Mouse (Mus musculus): ENCODE data around the gene Scap.
A peak's percentile ranks its signal among the peaks of the same experiment; 100 is the strongest.
"Not testable (repeated sequence)": the region's sequence is repeated elsewhere in the genome, so short reads cannot be mapped to it uniquely, and the experiment has no call there.

Scap gene

DNA sequence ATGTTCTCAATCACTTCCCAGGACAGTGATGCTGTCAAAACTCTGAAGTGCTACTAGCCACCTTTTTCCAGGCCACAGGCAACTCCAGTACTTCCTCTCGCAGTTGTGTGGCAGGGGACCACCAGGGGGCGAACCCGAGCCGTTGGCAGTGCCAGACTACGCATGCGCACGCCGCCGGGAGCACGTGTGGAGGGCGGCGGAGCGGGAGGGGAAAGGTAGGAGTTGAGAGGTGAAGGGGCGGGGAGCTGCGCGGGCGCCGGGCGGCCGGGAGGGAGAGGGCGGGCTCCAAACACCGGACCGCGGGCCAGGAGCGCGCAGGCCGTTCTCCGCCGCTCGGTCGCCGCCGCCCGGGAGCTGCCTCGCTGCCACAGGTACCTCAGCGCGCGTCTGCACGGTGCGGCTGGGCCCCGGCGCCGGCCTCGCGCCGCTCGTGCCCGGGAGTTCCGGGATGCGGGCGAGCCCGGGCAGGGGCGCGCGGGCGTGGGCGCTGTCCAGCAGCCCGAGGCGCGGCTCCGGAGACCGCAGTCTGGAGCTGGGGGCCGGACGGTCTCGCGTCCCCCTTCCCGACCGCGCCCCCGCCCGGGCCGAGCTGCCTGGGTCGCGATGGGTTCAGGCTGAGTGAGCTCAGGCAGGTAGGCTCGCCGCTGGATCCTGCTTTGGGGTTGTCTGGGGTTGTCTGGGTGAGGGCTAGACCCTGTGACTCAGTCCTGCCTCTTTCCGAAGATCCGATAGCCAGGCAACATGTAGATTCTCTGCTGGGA, at the start of gene Scap:
TSS of gene Scap (plus strand) at position 154 of the 761 bp plus-strand sequence.
- peak; percentile 94 to 100 for DNase-seq

DNA sequence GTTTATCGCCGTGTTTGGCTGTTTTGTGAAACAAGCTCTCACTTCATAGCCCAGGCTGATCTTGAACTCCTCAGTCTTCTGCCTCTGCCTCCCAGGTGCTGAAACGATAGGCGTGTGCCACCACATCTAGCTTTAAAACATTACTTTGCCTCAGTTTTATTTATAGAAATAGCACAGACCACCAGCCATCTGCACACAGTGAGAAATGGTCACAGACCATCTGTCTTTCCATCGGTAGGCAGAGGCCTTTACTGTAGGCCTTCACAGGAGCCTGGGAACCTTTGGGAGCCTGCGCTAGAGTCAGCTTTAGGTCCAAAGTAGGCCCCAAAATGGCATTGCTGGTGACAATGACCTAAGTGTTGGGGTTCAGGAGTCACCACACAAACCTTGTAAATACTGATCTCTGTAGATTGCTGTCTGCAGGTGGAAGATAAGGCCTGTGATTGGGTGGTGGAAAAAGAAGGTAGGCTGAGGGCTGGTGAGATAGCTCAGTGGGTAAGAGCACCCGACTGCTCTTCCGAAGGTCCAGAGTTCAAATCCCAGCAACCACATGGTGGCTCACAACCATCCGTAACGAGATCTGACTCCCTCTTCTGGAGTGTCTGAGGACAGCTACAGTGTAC, 48.9 kb upstream of the Scap start:
- peak; percentile 35 to 38 for DNase-seq

DNA sequence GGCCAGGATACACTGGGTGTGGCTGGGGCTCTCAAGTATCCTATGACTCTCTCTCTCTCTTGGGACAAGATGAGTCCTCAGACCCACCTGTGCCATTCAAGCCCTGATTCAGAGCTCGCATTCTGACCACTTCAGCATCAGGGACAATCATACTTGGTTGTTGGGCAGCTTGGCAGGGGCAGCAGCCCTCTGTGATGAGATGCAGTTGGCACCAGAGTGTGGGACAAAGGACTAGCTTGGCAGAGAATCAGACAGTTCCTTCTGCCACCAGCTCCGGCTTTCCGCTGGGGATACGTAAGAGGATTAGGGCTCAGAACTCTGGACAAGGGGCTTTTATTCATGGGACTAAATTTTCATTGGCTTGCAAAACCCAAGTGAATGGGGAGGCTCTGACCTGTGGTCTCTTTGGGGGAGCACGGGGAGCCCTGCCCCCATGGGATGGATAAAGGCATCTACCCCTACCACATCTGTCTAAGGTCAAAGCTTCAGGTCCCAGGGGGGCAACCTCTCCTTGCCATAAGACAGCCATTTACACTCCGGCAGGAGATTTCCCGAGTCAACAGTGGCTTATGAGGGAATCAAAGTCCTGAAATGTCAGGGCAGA, 45.7 kb upstream of the Scap start:
- peak; percentile 49 to 68 for DNase-seq

DNA sequence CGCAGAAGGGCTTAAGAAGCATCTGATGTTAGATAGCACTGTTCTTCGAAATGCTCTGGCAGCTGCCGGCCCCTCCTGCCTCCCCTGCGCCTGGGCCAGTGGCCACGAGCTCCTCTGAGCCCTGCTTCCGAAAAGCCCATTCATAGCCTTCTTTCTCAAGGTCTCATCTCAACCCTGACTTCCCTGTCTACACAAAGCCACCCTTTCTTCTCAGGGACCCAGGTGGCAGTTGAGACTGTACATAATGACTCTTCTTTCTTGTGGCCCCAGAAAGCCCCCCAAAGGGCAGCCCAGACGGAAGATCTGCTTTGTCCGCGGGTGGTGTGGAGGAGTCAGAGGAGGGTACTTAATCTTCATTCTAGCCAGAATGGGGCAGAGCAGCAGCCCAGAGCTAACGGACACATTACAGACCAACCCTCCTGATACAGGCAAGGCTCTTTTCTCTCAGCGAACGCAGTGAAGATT, 39.8 kb upstream of the Scap start:
- no peak for DNase-seq

DNA sequence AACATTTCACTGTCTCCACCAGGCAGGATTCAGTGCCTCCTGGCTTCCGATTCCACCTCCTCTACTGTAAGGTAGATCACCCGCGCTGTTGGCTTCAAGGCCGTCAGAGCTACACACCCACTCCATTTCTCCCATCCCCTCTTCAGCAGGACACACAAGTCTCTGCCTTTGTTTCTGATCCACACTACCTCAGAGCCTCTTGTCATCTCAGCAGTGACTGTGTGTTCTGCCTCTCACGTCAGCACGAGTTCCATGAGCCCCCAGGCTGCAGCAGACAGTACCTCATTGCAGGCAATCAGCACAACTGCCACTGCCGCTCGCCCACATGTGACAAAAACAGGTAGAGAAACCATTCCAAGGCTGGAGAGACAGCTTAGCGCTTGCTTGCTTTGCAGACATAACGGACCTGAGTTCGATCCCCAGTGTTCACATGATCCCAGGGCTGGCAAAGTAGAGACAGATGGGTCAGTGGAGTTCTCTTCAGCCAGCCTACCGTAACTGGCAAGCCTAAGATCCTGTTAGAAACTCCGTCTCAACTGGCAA, 39.1 kb upstream of the Scap start:
- no peak for DNase-seq

DNA sequence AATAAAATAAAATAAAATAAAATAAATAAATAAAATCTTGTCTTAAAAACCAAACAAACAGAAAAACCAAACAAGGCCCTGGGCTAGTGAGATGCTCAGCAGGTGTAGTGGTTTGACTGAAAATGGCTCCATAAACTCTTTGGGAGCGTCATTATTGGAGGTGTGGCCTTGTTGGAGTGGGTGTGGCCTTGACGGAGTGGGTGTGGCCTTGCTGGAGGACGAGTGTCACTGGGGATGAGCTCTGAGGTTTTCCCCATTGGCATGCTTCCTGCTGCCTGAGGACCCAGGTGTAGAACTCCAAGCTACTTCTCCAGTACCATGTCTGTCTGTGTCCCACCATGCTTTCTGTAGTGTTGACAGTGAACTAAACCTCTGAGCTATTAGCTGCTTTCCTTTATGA, 38.3 kb upstream of the Scap start:
- DNase-seq: no peak

DNA sequence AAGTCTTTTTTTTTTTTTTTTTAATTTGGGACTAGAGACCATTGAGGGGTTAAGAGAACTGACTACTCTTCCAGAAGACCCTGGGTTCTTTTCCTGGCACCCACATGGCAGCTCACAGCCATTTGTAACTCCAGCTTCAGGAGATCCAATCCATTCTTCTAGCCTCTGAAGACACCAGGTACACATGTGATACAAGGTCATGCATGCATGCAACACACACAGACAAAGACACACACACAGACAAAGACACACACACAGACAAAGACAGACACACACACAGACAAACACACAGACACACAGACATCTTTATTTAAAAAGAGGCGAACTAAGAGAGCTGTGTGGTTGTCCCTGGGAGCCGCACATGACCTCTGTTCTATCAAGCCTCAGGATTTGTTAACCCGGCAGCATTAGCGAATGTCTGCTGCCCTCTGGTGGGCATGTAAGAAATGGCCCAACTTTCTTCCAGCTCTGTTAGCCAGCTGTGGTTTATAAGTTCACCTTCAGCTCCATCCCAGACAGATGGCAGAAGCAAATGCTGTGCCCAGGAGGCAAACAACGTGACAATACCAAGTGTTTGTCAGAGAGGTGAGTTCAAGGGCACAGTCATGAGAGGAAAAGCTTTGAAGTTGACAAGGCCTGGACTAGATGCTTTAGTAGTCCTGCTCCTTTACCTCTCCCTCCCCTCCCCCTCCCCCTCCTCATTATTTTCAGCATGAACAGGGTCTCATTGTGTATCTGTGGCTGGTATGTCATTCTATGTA, 36.0 kb upstream of the Scap start:
- peak; percentile 80 to 88 for DNase-seq

DNA sequence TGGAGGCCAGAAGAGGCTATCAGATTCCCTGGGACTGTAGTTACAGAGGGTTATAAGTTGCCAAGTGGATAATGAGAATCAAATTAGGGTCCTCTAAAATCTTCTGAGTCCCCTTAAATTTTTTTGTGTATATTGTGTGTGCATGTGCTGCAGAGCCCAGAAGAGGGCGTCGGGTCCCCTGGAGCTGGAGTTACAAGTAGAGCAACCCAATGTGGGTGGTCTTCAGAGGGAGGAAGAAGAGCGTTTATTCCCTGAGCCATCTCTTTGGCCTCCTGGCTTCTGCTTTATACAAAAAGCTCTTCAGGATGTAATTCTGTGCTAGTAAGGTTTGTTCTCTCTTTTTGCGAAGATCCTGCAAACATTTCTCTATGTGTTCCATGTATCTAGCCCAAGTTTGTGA, 28.6 kb upstream of the Scap start:
- DNase-seq: no peak

DNA sequence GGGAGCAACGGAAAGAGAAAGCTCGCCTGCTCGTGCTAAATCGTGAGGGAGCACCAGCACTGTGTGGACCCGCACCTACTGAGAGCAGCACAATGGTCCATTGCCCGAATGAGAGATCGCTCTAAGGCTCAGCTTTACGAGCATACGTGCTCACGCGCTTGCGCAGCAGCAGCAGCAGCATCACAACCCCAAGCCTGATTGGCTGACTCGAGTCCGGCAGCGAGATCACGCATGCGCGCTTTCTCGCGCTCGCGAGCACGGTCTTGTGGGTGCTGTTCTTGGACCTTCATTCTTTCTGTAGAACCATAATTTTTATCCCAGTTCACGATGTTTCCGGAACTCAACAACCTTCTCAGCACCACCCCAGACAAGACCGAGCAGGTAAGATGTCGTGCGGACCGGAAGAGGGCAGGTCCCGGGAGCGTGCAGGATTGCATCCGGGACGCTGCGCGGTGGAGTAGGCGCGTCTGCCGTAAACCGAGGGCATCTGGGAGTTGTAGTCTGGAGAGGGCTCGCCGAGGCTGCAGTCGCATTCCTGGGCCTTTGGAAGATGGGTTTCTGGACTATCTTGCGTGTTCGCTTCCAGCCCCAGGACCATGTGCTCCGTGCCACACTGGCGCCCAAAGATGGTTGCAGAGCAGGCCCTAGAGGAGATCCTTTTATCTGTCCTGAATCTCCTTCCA, 28.0 kb upstream of the Scap start, which contains the start of gene Elp6:
TSS of gene Elp6 (plus strand) at position 205 of the 683 bp plus-strand sequence.
- DNase-seq: peak; percentile 93 to 94

DNA sequence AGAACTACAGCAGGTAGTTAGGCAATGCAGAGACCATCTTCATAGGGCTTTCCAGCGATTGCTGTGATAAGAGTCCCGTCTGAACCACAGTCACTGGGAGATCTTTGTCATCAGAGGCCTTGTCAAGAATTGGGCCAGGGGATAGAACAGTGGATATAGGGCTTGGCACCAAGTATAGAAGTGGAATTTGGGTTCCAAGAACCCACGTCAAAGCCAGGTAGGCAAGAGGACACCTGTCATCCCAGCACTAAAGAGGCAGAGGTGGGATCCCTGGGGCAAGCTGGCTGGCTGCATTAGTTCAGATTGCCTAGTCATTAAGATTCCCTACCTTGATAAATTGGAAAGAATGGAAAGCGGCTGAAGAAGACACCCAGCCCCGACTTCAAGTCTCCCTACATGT, 26.7 kb upstream of the Scap start:
- no peak for DNase-seq

DNA sequence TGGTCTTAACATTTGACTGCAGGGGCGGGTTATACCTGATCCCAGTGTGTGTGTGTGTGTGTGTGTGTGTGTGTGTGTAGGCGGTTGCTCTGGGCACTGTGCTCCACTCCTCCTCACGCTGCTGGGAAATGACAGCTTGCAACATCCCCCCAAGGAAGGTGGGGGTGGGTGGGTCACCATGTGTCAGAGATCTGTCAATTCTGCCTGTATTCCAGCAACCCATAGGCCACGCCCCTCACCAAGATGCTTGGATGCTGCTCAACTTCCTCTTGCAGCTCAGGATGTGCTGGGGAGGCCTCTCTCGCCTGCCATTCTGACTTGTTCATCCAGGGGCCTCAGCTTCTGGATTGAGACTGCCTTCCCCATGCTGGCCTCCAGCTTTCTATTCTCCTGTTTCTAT, 18.4 kb upstream of the Scap start:
- no peak for DNase-seq

DNA sequence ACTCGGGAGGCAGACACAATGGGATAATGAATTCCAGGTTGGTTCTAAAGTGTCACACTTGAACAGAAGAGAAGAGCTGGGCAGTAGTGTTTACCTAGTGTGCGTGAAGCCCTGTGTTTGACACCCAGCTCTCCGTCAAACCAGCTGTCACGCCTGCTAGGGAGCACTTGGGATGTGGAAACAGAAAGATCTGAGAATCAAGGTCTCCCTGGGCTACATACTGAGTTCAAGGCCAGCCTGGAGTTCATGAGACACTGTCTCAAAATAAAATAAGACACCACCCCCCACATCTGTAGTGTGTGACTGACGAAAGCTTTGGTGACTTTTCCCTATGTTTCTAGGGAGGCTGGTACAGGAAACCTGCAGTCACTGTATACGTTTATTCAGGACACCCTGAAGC, 17.7 kb upstream of the Scap start:
- DNase-seq: no peak

DNA sequence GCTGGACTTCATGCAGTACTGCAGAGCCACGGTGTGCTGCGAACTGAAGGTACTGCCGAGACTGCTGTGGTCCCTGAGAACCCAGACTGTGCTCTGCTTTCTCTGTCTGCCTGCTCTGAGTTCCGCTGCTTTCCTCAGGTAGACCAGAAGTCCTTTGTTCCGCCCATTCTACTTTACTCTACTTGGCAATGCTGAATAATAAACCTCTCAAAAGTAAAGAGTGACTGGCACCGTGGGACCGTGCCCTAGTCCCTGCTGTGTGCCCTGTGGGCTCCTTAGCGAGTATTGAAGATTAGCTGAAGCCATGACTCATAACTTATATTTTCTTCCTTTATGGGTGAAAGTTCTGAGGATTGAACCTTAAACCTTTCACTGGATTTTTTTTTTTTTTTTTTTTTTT, 17.2 kb upstream of the Scap start:
- no peak for DNase-seq

DNA sequence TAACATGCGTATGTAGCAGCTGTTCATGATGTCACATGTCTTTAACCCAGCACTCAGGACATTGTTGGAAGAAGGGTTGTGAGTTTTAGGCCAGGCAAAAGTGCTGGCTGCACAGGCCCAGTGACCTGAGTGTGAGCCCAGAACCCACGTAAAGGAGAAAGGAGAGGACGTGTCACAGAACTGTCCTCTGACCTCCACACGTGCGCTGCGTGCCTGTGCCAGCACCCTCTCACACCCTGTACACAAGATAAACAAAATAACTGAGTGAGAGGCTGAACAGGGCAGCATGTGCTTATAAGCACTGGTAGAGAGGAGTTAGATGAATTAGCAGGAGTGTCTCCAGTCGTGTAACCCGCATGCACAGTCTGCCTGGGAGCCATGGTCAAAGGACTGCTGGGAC, 16.6 kb upstream of the Scap start:
- no peak for DNase-seq

DNA sequence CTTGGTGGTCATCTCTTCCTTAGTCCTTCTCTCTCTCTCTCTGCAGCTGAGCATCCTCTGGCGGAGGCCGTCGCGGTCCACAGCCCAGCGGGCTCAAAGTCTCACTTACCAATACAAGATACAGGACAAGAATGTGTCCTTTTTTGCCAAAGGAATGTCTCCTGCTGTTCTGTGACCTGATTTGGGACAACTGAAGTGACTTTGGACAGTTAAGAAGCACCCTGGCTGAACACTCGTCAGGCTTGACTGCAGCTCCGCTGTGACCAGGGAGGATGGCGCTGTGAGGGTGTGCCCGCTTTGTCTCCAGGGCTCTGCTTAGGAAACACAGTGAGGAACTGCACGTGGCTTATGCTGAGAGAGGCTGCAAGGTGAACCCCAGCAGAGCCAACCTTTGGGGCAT, 12.3 kb upstream of the Scap start:
- DNase-seq: no peak

DNA sequence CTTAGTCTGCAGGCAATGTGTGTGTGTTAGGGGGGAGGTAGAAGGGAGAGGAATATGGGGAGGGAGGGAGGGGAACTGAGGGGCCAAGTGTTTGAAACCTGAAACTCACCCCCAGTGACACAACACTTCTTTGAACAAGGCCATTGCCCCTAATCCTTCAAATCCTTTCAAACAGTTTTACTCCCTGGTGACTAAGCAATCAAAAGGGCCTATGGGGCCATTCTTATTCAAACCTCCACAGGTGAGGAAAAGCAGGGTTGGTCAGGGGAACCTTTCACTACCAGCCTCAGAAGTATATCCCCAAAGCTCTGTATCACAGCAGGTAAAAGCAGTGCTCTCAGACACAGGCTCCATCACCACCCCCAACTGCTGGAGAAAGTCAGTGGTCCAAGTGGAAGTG, 10.1 kb upstream of the Scap start:
- DNase-seq: no peak

DNA sequence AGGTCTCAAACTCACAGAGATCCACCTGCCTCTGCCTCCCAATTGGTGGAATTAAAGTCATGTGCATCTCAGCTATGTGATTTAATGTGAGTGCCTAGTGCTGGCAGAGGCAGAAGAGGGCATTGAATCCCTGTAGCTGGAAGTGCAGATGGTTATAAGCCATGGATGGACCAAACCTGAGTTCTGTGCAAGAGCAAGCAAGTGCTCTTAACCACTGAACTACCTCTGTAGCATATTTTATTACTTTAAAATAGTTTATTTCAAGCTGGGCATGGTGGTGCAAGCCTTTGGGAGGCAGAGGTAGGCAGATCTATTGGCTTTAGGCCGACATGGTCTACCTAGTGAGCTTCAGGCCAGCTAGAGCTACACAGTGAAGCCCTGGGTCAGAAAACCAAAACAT, 8.9 kb upstream of the Scap start:
- DNase-seq: no peak

DNA sequence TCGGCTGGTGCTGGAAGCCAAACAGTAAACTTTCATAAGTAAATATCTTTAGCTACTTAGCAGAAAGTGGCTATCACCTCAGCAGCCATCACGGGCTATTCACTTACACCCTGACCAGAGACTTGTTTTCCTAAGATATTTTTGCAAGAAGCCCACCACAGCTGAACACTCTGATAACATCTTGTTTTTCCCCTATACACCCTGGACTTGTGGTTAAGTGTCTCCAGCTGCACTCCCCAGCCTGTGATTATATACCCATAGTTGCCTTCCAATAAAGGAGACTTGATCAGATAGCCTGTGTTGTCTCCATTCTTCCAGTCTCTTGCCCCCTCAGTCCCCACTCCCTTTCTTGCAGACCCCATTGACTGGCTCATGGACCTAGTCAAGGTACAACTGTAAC, 4.9 kb upstream of the Scap start:
- no peak for DNase-seq

DNA sequence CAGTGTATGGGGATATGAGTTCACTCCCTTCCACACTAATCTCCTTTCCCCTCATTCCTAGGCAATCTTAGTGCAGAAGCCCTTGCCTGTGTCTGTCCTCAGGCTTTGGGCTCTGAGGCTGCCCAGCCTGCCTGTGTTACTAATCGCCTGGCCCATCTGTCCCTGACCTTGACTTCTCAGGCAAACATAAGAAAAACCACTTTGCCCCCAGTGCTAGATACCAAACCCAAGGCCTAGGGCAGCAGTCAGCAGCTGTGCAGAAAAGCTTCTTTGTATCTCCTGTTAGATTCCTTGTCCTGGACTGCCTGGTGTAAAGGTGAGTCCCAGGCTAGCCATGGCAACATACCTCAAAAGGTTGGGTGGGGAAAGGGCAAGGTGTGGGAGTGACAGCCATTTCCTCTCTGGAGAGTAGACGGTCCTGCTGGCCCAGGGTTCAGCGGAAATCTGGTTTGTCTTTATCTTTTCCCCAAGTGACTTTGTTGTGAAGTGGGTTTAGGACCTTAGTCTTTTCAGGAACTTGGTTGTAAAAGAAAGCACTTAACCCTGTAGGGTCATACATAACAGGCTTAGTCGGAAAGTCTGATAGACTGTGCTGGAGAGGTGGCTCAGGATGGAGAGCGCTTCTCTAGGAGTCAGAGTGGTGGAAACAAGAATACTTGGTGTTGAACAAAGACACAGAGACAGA, 4.0 kb upstream of the Scap start:
- DNase-seq: no peak

DNA sequence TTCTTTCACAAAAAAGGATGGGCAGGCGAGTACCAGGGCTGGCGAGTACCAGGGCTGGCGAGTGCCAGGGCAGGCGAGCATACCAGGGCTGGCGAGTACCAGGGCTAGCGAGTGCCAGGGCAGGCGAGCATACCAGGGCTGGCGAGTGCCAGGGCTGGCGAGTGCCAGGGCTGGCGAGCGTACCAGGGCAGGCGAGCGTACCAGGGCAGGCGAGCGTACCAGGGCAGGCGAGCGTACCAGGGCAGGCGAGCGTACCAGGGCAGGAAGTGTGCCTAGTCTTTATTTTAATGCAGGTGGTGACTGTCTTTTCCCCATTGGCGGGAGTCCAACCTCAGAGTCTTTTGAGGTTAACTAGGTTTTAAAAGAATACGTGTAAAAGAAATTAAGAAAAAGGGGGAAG, 3.4 kb upstream of the Scap start:
- peak; percentile 65 to 68 for DNase-seq

DNA sequence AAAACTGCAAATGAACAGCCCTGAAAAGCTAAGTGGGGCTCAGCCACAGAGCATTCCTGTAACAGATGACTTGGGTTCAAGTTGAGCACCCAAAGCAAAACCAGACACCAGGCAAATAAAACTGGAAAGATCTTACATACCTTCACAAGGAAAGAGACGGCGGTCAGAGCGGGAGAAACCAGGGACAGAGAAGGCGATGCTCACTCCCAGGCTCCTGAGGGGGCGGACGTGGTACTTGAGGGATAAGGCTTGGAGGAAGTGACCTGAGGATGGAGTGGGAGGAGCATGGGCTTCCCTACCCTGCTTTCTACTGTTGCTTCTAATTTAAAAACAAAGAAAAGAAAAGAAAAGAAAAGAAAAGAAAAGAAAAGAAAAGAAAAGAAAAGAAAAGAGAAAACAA, 2.7 kb upstream of the Scap start:
- no peak for DNase-seq

DNA sequence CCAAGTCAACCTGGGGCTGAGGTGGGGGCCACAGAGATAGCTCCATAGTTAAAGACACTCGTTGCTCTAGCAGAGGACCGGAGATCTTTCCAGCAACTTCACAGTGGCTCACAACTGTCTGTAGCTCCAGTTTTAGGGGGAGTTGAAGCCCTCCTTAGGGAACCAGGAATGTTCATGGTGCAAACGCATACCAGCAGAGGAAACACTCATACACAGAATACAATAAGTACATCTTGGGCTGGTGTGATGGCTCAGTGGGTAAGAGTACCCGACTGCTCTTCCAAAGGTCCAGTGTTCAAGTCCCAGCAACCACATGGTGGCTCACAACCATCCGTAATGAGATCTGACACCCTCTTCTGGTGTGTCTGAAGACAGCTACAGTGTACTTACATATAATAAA, 2.2 kb upstream of the Scap start:
- DNase-seq: not testable (repeated sequence)
